Mouse (Mus musculus) myocyte (in vitro differentiated cells): ENCODE data around the gene Mbd3. TPM values are rescaled to one million over a fixed set of nuclear protein-coding genes. Genes with fewer than 3 reads are reported as not detected.

ENCODE experiments used
- H3K27me3 ChIP-seq: one replicate; pipeline ENCODE4 v1.6.1; 2011; ENCODE audit not compliant: control insufficient read depth, insufficient read depth, insufficient read length
- H3K36me3 ChIP-seq: one replicate; pipeline ENCODE4 v1.6.1; 2011; ENCODE audit not compliant: control insufficient read depth, insufficient read depth
- H3K4me2 ChIP-seq: one replicate; pipeline ENCODE4 v1.6.1; 2011; ENCODE audit warnings: low read depth, control low read depth
- H3K4me3 ChIP-seq: one replicate; pipeline ENCODE4 v1.5.1; 2011; ENCODE audit warnings: mild to moderate bottlenecking, control low read depth, moderate library complexity
- H3K79me2 ChIP-seq: one replicate; pipeline ENCODE4 v1.6.1; 2011; ENCODE audit not compliant: control insufficient read depth, insufficient read depth
- H3ac ChIP-seq: one replicate; pipeline ENCODE4 v1.6.1; 2011; ENCODE audit not compliant: control insufficient read depth, insufficient read length
- CEBPB ChIP-seq: IDR thresholded peaks from 2 replicates; pipeline ENCODE4 v1.6.1; 2011; ENCODE audit warnings: mild to moderate bottlenecking, moderate library complexity; ENCODE audit not compliant: poor library complexity, insufficient read depth, severe bottlenecking
- E2F4 ChIP-seq: IDR thresholded peaks from one replicate; pipeline ENCODE4 v1.6.1; 2011; ENCODE audit warnings: mild to moderate bottlenecking, control low read depth, moderate library complexity; ENCODE audit not compliant: insufficient read depth
- MAX ChIP-seq: IDR thresholded peaks from one replicate; pipeline ENCODE4 v1.6.1; 2011; ENCODE audit warnings: low read depth, mild to moderate bottlenecking, control low read depth
- MYOD1 ChIP-seq, 3 experiments: IDR thresholded peaks; one replicate each; pipeline ENCODE4 v1.6.1; 2011; ENCODE audit warnings: control low read depth in 2 of 3, low read depth in 2 of 3, mild to moderate bottlenecking in 2 of 3, moderate library complexity in 1 of 3; ENCODE audit not compliant: insufficient read length in 2 of 3, control insufficient read depth in 1 of 3
- MYOG ChIP-seq, 3 experiments: IDR thresholded peaks; one replicate each; pipeline ENCODE4 v1.6.1; 2011; ENCODE audit warnings: control low read depth in 2 of 3, low read depth in 2 of 3, mild to moderate bottlenecking in 2 of 3; ENCODE audit not compliant: insufficient read length in 2 of 3, control insufficient read depth in 1 of 3, insufficient read depth in 1 of 3
- POLR2A ChIP-seq: IDR thresholded peaks from one replicate; pipeline ENCODE4 v1.6.1; 2011; ENCODE audit warnings: low read depth, mild to moderate bottlenecking, control low read depth, moderate library complexity; ENCODE audit not compliant: insufficient read length
- POLR2AphosphoS2 ChIP-seq: IDR thresholded peaks from one replicate; pipeline ENCODE4 v1.6.1; 2011; ENCODE audit warnings: low read depth, control low read depth; ENCODE audit not compliant: insufficient read length
- REST ChIP-seq: IDR thresholded peaks from one replicate; pipeline ENCODE4 v1.6.1; 2011; ENCODE audit warnings: mild to moderate bottlenecking, control low read depth, moderate library complexity; ENCODE audit not compliant: insufficient read depth, insufficient read length
- SRF ChIP-seq: IDR thresholded peaks from one replicate; pipeline ENCODE4 v1.6.1; 2011; ENCODE audit warnings: low read depth; ENCODE audit not compliant: control insufficient read depth, insufficient read length
- TCF12 ChIP-seq: IDR thresholded peaks from one replicate; pipeline ENCODE4 v1.6.1; 2011; ENCODE audit warnings: mild to moderate bottlenecking, control low read depth; ENCODE audit not compliant: poor library complexity, insufficient read depth, severe bottlenecking
- TCF3 ChIP-seq: IDR thresholded peaks from one replicate; pipeline ENCODE4 v1.6.1; 2011; ENCODE audit warnings: low read depth, control low read depth; ENCODE audit not compliant: insufficient read length
- USF1 ChIP-seq: IDR thresholded peaks from one replicate; pipeline ENCODE4 v1.6.1; 2011; ENCODE audit warnings: low read depth, mild to moderate bottlenecking, control low read depth, moderate library complexity
- polyA plus RNA-seq: library from polyadenylated mRNA; unstranded; fragments of >200 nt; fragmentation: generic; extraction: Trizol; gene quantifications from one replicate; pipeline ENCODE4 v1.2.1, GENCODE M21; 2012; ENCODE audit warnings: missing spikeins

The Mbd3 gene
- polyA plus RNA-seq, 1 experiment = 190 TPM

GRCm38 (mm10) chr10:80382641-80383365 is 16.5 kb downstream of the Mbd3 start:
- no peak overlapping the region for H3ac ChIP-seq
- no peaks in the 10 kb centered on the region for H3K27me3 ChIP-seq
- H3K79me2 ChIP-seq = peaks cover 51% of the 10 kb centered on the region
- no peak overlapping the region for H3K4me2 ChIP-seq
- H3K4me3 ChIP-seq = no peak overlapping the region
- H3K36me3 ChIP-seq = peaks cover 4% of the 10 kb centered on the region
- TF ChIP-seq MYOD1 (IDR thresholded peaks at IDR 0.05; ENCODE audit: control insufficient read depth in 1 of 3, insufficient read length in 2 of 3, low read depth in 2 of 3) = no peak
- no peak for TF ChIP-seq MYOG (IDR thresholded peaks at IDR 0.05; ENCODE audit: control insufficient read depth in 1 of 3, insufficient read depth in 1 of 3, insufficient read length in 2 of 3, low read depth in 2 of 3)
- TF ChIP-seq POLR2AphosphoS2 = no peak
- TF ChIP-seq SRF = no peak
- TF ChIP-seq MAX = no peak
- no peak for TF ChIP-seq POLR2A
- TF ChIP-seq REST = no peak
- no peak for TF ChIP-seq TCF12
- no peak for TF ChIP-seq E2F4
- TF ChIP-seq USF1 = no peak

- no peak overlapping the region for H3K4me2 ChIP-seq
- H3K79me2 ChIP-seq = peaks cover 7% of the 10 kb centered on the region
- TF ChIP-seq E2F4 (no peak), TCF3 (no peak), POLR2A (no peak), POLR2AphosphoS2 (no peak), TCF12 (no peak), MYOD1 (IDR thresholded peaks at IDR 0.05; ENCODE audit: control insufficient read depth in 1 of 3, insufficient read length in 2 of 3, low read depth in 2 of 3) (no peak), MYOG (IDR thresholded peaks at IDR 0.05; ENCODE audit: control insufficient read depth in 1 of 3, insufficient read depth in 1 of 3, insufficient read length in 2 of 3, low read depth in 2 of 3) (no peak), CEBPB (no peak), REST (no peak), SRF (no peak), MAX (no peak)
Observed at GRCm38 (mm10) chr10:80377716-80378115, 21.6 kb downstream of the Mbd3 start.

GRCm38 (mm10) chr10:80376160-80376559 is 23.2 kb downstream of the Mbd3 start:
- Histone ChIP-seq H3K79me2 (no peaks in the 10 kb centered on the region), H3K27me3 (no peaks in the 10 kb centered on the region), H3ac (no peak overlapping the region), H3K4me3 (no peak overlapping the region), H3K36me3 (peaks cover 4% of the 10 kb centered on the region), H3K4me2 (no peak overlapping the region)
- no peak for TF ChIP-seq MYOD1 (IDR thresholded peaks at IDR 0.05; ENCODE audit: control insufficient read depth in 1 of 3, insufficient read length in 2 of 3, low read depth in 2 of 3)
- TF ChIP-seq TCF12 = no peak
- no peak for TF ChIP-seq MYOG (IDR thresholded peaks at IDR 0.05; ENCODE audit: control insufficient read depth in 1 of 3, insufficient read depth in 1 of 3, insufficient read length in 2 of 3, low read depth in 2 of 3)
- TF ChIP-seq POLR2AphosphoS2 = no peak
- no peak for TF ChIP-seq MAX
- no peak for TF ChIP-seq TCF3
- no peak for TF ChIP-seq REST
- TF ChIP-seq USF1 = no peak
- no peak for TF ChIP-seq CEBPB
- TF ChIP-seq POLR2A = no peak
- no peak for TF ChIP-seq SRF
- TF ChIP-seq E2F4 = no peak

More at GRCm38 (mm10) chr10:80377716-80378115, 21.6 kb downstream of the Mbd3 start:
- Histone ChIP-seq H3K27me3 (no peaks in the 10 kb centered on the region), H3ac (no peak overlapping the region), H3K36me3 (peaks cover 4% of the 10 kb centered on the region), H3K4me3 (no peak overlapping the region)

GRCm38 (mm10) chr10:80374063-80374462 is 25.3 kb downstream of the Mbd3 start:
- Histone ChIP-seq H3K79me2 (no peaks in the 10 kb centered on the region), H3K36me3 (no peaks in the 10 kb centered on the region), H3ac (no peak overlapping the region), H3K4me2 (no peak overlapping the region), H3K27me3 (no peaks in the 10 kb centered on the region), H3K4me3 (no peak overlapping the region)
- TF ChIP-seq SRF (no peak), USF1 (no peak), TCF3 (no peak), POLR2A (no peak), REST (no peak), TCF12 (no peak), CEBPB (no peak), MYOD1 (IDR thresholded peaks at IDR 0.05; ENCODE audit: control insufficient read depth in 1 of 3, insufficient read length in 2 of 3, low read depth in 2 of 3) (no peak), E2F4 (no peak), MYOG (IDR thresholded peaks at IDR 0.05; ENCODE audit: control insufficient read depth in 1 of 3, insufficient read depth in 1 of 3, insufficient read length in 2 of 3, low read depth in 2 of 3) (no peak), POLR2AphosphoS2 (no peak), MAX (no peak)

GRCm38 (mm10) chr10:80372706-80373105 is 26.6 kb downstream of the Mbd3 start:
- TF ChIP-seq E2F4 (no peak), POLR2AphosphoS2 (no peak), USF1 (no peak), MYOD1 (IDR thresholded peaks at IDR 0.05; ENCODE audit: control insufficient read depth in 1 of 3, insufficient read length in 2 of 3, low read depth in 2 of 3) (no peak), TCF12 (no peak), TCF3 (no peak), MAX (no peak), REST (no peak), SRF (no peak), POLR2A (no peak), MYOG (IDR thresholded peaks at IDR 0.05; ENCODE audit: control insufficient read depth in 1 of 3, insufficient read depth in 1 of 3, insufficient read length in 2 of 3, low read depth in 2 of 3) (no peak), CEBPB (no peak)
- no peak overlapping the region for H3ac ChIP-seq
- no peaks in the 10 kb centered on the region for H3K79me2 ChIP-seq
- H3K4me3 ChIP-seq = no peak overlapping the region
- no peaks in the 10 kb centered on the region for H3K36me3 ChIP-seq
- H3K27me3 ChIP-seq = no peaks in the 10 kb centered on the region
- H3K4me2 ChIP-seq = no peak overlapping the region
